Mouse (Mus musculus) G1E-ER4 (cell line): ENCODE results near the gene Olfr315. TPM values are rescaled to one million over a fixed set of nuclear protein-coding genes. Genes with fewer than 3 reads are reported as not detected.
"Not testable (repeated sequence)": the region's sequence is repeated elsewhere in the genome, so short reads cannot be mapped to it uniquely, and the experiment has no call there.

ENCODE experiments used
- GATA1 ChIP-seq: IDR thresholded peaks from one replicate; pipeline ENCODE4 v1.8.0; 2012; ENCODE audit warnings: low read length, inconsistent platforms
- polyA plus RNA-seq: library from polyadenylated mRNA; stranded (reverse); fragments of >175 nt; gene quantifications from 2 replicates; pipeline ENCODE4 v1.2.3, GENCODE M21; 2012

Gene Olfr315
- polyA plus RNA-seq, 1 experiment, result not detected

DNA sequence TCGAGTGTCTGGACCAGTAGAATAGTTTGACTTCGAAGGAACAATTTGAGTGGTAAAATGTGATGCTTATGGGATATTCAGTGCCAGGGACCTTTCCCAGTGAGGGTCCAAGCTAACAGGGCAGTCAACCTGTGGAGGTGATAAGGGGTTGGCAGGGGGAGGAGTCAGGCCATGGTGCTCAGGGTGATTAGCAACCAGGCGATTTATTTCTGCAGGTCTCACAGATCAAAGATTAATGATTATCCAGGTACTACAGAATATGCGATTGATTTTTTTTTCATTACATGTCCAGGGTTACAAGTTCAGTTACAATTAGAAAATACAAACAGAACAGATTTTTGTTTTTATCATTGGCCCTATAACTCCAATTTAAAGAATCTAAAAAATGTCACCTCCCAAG is 30.9 kb downstream of the Olfr315 start:
- TF ChIP-seq GATA1, result no peak

DNA sequence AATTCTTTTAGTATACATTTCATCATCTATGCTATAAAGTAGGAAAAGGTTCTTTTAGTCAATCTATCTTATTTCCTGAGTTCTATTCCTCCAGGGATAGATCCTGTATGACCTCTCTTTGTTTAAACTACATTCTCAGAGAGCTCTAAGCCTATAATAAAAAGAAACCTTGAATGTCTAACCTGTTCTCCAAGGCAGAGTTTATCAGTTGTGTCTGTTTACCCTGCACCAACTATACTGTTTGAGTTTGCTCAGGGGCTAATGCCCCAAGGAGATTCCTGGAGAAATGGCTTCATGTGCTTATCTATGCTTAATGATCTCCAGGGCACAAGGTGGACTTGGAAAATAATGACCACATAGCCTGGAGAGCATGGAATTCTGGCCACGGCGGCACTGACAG is 31.4 kb downstream of the Olfr315 start:
- no peak for TF ChIP-seq GATA1

DNA sequence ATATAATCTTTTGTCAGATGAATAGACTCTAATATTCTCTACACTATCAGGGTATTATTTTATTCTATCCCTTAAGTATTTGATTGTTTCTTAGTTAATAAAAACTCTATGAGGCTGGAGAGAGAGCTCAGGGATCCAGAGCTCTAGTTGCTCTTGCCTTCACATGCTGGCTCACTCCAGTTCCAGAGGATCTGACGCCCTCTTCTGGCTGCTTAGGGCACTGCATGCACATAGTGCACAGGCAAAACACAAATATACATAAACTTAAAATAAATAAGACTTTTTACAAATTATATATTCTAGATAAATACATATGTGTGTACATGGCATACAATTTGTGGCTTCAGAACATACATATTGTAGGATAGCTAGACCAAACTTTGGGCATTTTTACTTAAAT is 39.0 kb downstream of the Olfr315 start:
- TF ChIP-seq GATA1, result no peak

DNA sequence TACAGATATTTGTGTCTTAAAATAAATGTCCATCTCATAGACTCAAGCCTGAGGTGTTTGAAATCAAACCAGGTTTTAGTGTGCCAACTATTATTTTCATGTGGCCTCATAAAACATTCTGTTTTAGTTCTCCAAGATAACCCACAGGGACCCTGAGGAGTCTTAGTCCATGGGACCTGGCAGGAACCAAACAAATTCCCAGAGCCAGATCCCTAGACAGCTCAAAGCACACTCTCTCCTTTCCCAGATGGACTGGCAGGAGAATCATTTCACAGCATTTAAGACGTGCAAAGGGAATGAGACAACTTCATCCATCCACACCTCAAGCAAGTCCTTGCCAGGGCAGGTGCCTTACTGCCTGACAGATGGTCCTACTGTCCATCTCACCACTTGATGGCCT is 41.7 kb downstream of the Olfr315 start, which contains the start of gene Olfr313:
Gene Olfr313, plus strand, starts transcription at position 301 of the 400 bp plus-strand sequence.
- not testable (repeated sequence) for TF ChIP-seq GATA1

DNA sequence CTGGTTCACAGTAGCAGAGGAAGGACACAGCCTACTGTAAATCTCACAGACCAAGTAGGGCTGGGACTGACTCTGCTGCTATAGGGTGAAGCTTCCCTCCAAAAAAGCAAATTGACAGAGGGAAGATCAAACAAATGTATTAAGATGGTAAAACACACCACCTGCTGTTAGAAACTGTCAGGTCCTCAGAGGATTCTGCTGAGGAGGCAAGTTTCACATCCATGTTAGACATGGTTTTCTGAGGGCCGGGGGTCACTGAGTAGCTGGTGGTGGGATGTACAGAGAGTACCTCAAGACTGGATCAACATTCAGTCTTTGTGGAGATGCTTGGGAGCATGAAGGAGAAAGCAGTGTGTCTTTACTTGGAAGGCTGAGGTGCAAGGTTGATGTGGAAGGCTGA is 42.7 kb downstream of the Olfr315 start:
- no peak for TF ChIP-seq GATA1

DNA sequence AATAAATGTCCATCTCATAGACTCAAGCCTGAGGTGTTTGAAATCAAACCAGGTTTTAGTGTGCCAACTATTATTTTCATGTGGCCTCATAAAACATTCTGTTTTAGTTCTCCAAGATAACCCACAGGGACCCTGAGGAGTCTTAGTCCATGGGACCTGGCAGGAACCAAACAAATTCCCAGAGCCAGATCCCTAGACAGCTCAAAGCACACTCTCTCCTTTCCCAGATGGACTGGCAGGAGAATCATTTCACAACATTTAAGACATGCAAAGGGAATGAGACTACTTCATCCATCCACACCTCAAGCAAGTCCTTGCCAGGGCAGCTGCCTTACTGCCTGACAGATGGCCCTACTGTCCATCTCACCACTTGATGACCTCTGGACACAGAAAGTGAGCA is 55.9 kb downstream of the Olfr315 start, which contains the start of gene Olfr312:
Gene Olfr312, plus strand, starts transcription at position 301 of the 400 bp plus-strand sequence.
- TF ChIP-seq GATA1, result not testable (repeated sequence)

DNA sequence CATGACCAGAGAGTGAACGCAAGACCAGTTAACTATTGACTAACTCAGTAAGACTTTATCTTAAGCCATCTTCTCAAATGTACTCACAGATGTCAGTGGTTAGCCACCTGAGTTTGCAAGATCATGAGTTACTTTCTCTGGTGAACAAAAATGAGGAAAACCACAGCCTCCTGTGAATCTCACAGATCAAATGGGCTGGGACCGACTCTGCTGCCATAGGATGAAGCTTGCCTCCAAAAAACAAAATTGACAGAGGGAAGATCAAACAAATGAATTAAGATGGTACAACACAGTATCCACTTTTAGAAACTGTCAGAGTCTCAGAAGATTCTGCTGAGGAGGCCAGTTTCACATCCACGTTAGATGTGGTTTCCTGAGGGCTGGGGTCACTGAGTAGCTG is 56.8 kb downstream of the Olfr315 start:
- no peak for TF ChIP-seq GATA1

Other genes with a start within 250 kb of the Olfr315 start
- not detected in 2 replicates for gene Olfr330, start 238.4 kb upstream of the Olfr315 start, polyA plus RNA-seq
- gene Olfr329-ps, start 226.8 kb upstream of the Olfr315 start, polyA plus RNA-seq, result not detected in 2 replicates
- gene Olfr328, start 217.6 kb upstream of the Olfr315 start, polyA plus RNA-seq, result not detected in 2 replicates
- not detected in 2 replicates for gene Olfr224, start 202.6 kb upstream of the Olfr315 start, polyA plus RNA-seq
- gene Olfr325, start 195.5 kb upstream of the Olfr315 start, polyA plus RNA-seq, result not detected in 2 replicates
- gene Olfr324, start 178.1 kb upstream of the Olfr315 start, polyA plus RNA-seq, result not detected in 2 replicates
- not detected in 2 replicates for gene 2210407C18Rik, start 157.1 kb upstream of the Olfr315 start, polyA plus RNA-seq
- gene Olfr323, start 142.7 kb upstream of the Olfr315 start, polyA plus RNA-seq, result not detected in 2 replicates
- gene Trim58, start 132.7 kb upstream of the Olfr315 start, polyA plus RNA-seq, result not detected in 2 replicates
- not detected in 2 replicates for gene Olfr322, start 114.4 kb upstream of the Olfr315 start, polyA plus RNA-seq
- not detected in 2 replicates for gene Olfr320, start 92.1 kb upstream of the Olfr315 start, polyA plus RNA-seq
- not detected in 2 replicates for gene Olfr319, start 74.0 kb upstream of the Olfr315 start, polyA plus RNA-seq
- not detected in 2 replicates for gene Olfr318, start 49.2 kb upstream of the Olfr315 start, polyA plus RNA-seq
- not detected in 2 replicates for gene Olfr317, start 34.0 kb upstream of the Olfr315 start, polyA plus RNA-seq
- gene Olfr316, start 20.5 kb upstream of the Olfr315 start, polyA plus RNA-seq, result not detected in 2 replicates
- not detected in 2 replicates for gene Olfr314, start 9.8 kb downstream of the Olfr315 start, polyA plus RNA-seq
- not detected in 2 replicates for gene Fam183b, start 28.8 kb downstream of the Olfr315 start, polyA plus RNA-seq
- not detected in 2 replicates for gene Olfr313, start 41.8 kb downstream of the Olfr315 start, polyA plus RNA-seq
- not detected in 2 replicates for gene Olfr312, start 56.0 kb downstream of the Olfr315 start, polyA plus RNA-seq
- gene Olfr311, start 66.1 kb downstream of the Olfr315 start, polyA plus RNA-seq, result not detected in 2 replicates
- 0.12 and 0.42 TPM in 2 replicates for gene Gm12258, start 74.0 kb downstream of the Olfr315 start, polyA plus RNA-seq
- 0.02 TPM in 1 of 2 replicates, not detected in the other for gene 2810021J22Rik, start 94.0 kb downstream of the Olfr315 start, polyA plus RNA-seq
- 1.1 and 1.5 TPM in 2 replicates for gene Zfp39, start 131.0 kb downstream of the Olfr315 start, polyA plus RNA-seq
- gene Btnl10, start 144.7 kb downstream of the Olfr315 start, polyA plus RNA-seq, result not detected in 2 replicates
- gene Rnf187, start 165.7 kb downstream of the Olfr315 start, polyA plus RNA-seq, result 434 and 543 TPM in 2 replicates
- 0.11 TPM in 1 of 2 replicates, not detected in the other for gene Hist3h2ba, start 175.7 kb downstream of the Olfr315 start, polyA plus RNA-seq
- gene Hist3h2a, start 181.5 kb downstream of the Olfr315 start, polyA plus RNA-seq, result 4.0 and 6.8 TPM in 2 replicates
- gene Trim17, start 181.5 kb downstream of the Olfr315 start, polyA plus RNA-seq, result 2.5 TPM in 1 of 2 replicates, not detected in the other
- gene Trim11, start 204.9 kb downstream of the Olfr315 start, polyA plus RNA-seq, result 78.0 and 93.7 TPM in 2 replicates